Mouse (Mus musculus) adrenal gland, postnatal 4 days (tissue): ENCODE results near the gene Olfr324. TPM values are rescaled to one million over a fixed set of nuclear protein-coding genes. Genes with fewer than 3 reads are reported as not detected.

ENCODE experiments used
- DNase-seq, 2 experiments: peaks; one replicate each; pipeline ENCODE4 v3.0.0; 2021 to 2022; ENCODE audit warnings: low spot score in 2 of 2, mixed read lengths in 2 of 2
- total RNA-seq, 2 experiments: library from RNA; stranded (reverse); gene quantifications; 2 replicates each; pipeline ENCODE4 v1.2.3; 2021

Gene Olfr324
- total RNA-seq, 2 experiments from 2014 or later, result not detected

DNA sequence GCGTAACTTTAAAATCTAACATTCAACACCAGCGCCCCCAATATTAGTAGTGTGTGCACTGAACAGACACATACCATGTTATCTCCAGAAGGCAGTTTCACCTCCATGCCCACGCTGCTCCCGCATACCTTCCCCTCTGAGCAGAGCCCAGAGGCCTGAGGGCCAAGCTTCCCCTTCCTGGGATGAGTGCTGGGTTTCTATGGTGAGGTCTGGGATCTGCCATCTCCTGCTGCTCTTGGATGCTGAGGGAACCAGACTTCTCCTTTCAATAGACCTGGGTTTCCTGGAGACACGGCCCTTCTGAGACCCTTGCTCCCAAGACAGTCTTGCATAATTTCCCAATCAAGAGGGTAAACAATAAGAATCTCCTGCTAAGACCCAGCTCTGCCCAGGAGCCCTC lies 35.5 kb downstream of the Olfr324 start, which contains the start of gene Olfr323:
Olfr323 (minus strand) TSS at position 101 of the 400 bp plus-strand sequence.
- no peak for DNase-seq

DNA sequence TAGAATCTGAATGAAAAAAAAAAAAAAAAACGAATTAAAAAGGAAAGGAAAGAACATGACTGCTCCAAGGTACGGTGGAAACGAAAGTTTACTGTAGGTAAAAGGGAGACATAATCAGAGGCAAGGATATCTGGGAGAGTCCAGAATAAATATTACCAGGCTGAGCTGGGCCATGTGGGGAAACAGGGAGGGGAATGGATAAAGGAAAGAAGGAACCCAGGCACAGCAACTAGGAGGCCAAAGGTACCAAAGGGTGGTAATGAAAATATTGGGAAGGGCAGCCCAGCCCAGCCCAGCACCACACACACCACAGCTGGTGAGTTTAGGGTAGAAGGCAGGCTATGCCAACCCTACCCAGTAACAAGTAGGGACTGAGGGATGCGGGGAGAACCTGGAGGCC lies 40.0 kb downstream of the Olfr324 start:
- DNase-seq, result no peak

DNA sequence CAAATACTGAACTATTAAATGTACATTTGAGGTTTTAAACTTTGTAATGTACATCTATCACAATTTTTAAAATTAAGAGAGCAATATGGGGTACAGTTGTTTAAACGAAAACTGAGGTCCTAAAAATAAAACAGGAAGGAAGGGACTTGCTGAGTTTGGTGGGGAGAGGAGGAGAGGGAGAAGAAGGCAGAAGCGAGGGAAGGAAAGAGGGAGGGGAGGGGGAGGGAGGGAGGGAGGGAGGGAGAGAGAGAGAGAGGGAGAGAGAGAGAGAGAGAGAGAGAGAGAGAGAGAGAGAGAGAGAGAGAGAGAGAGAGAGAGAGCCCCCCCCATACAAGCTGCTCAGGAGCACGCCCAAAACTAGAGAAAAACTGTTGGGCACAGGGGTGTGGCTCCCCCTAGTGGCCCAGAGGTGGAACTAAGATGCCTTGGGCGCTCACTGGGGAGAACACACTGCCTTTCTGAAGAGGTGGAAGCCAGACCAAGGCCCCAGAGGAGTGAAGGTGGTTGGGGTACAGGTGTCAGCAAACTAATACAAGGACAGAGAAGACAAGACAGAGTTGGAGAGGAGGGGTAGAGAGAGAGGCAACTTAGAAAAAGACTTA lies 41.6 kb downstream of the Olfr324 start:
- no peak for DNase-seq

DNA sequence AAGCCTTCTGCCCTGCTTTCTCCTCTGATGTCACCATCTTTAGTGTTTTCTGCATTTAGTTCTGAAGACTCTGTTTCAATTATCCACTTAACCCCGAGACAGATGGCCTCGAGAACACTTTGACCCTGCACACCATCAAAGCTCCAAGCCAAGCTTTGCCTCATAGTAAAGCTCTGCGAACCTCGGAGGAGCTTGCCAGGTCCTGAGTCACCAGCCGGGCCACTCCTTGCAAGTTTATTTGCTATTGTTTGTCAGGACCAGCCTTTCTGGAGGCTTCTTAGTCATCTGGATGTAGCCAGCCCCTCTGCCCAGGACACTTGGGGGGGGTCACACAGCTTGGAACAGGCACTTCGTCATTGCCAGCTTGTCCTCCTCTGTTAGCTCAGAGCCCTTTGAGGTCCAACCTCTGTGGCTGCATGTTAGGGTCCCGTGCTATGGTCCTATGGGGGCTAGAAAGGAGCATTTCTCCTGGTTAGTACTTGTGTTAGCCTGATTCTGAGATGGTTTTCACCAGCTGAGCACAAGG lies 43.3 kb downstream of the Olfr324 start:
- DNase-seq, result no peak

DNA sequence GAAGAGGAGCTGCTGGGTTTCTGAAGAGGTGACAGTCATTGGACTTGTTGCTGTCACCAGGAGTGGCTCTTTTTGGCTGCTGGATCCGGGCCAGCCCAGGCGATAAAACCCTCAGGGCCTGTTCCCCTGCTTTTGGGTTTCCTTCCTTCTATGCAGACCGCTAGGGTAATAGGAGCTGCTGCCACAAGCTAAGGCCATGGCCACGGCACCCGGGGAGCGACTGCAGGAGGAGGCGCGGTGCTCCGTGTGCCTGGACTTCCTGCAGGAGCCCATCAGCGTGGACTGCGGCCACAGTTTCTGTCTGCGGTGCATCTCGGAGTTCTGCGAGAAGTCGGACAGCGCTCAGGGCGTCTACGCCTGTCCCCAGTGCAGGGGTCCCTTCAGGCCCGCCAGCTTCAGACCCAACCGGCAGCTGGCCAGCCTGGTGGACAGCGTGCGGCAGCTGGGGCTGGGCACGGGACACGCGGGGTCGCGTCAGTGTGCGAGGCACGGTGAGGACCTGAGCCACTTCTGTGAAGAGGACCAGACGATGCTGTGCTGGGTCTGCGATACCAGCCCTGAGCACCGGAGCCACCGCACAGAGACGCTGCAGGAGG lies 45.5 kb downstream of the Olfr324 start, which contains the start of gene Trim58:
Trim58 (plus strand) TSS at position 194 of the 596 bp plus-strand sequence.
- DNase-seq, result no peak

DNA sequence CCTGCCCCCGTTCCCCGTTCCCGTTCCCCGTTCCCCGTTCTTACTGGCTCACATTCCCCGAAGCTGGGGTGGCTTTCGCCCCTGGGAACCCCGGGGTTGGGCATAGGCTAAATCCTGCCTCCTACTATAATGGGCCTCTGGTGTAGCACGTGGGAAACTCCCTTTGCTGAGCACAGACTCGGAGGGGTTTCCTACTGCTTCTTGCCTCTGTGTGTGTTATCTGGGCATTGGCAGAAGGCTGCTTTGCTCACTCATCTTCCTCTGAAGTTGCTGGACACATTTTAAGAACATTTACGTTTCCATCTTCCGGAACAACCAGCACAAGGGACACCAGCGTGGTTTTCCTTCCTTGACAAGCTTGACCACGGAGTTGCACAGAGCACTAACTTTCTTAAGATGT lies 46.1 kb downstream of the Olfr324 start:
- DNase-seq, result no peak

DNA sequence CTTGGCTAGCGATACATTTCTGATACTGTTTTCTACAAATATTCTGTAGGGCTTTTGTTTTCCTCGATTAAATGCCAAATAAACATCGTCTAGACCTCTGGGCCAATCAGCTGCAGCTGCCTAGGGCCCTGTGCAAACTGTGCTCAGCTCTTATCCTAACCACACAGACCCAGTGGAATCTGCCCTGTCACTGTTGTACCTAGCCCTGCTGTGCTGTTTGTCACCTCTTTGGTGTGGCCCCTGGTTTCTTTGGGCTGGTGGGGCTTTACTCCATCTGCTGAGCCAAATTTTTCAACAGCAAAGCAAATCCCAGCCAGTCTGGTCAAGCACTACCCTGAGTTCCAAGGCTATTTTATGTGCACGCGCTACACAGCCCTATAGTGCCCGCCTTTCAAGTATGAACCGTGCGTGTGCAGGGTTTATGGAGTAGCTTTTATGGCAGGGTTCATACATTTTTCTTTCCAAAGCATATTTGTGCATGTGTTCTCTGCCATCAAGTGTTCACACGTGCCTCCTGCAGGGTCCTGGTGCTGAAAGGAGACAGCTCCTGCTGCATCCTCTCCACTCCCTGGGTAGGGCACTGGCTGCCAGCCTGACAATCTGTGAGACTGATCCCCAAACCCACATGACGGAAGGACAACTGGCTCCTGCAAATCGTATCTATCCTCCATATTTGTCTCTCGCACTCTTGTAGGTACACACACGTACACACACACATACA lies 46.9 kb downstream of the Olfr324 start:
- DNase-seq, result no peak

DNA sequence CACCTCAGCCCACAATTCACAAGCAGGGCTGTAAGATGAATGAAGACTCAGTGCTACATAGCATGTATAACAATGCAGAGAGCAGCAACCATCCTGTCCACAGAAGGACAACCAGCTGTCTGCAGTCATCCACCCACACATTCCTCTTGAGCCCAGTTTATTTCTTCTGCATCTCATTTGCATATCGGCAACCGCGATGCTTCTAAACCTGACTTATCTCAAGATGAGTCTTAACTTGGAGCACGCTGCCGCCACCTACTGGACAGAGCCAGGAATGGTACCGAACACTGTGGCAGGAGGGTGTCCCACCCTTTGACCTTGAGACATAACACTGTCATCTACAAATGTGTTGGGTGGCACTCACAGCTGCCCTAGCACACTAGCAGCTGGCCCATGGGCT lies 48.4 kb downstream of the Olfr324 start:
- DNase-seq, result no peak

Other genes starting within 250 kb of the Olfr324 start
- not detected for gene Lypd8, start 216.1 kb upstream of the Olfr324 start, total RNA-seq
- not detected for gene 1810065E05Rik, start 174.0 kb upstream of the Olfr324 start, total RNA-seq
- gene Gm12253, start 162.6 kb upstream of the Olfr324 start, total RNA-seq, result not detected
- gene Lypd9, start 142.2 kb upstream of the Olfr324 start, total RNA-seq, result not detected
- gene Olfr30, start 132.8 kb upstream of the Olfr324 start, total RNA-seq, result not detected
- not detected for gene Olfr332, start 102.6 kb upstream of the Olfr324 start, total RNA-seq
- not detected for gene Olfr331, start 92.5 kb upstream of the Olfr324 start, total RNA-seq
- gene Olfr330, start 60.3 kb upstream of the Olfr324 start, total RNA-seq, result 1 to 10 TPM; 1.1 to 1.4 TPM
- gene Olfr329-ps, start 48.7 kb upstream of the Olfr324 start, total RNA-seq, result 1 to 10 TPM in 1 of 2 experiments, under 1 TPM in 1; 0.45 to 1.0 TPM
- under 1 TPM; 0.28 to 0.45 TPM for gene Olfr328, start 39.5 kb upstream of the Olfr324 start, total RNA-seq
- gene Olfr224, start 24.6 kb upstream of the Olfr324 start, total RNA-seq, result not detected
- not detected for gene Olfr325, start 17.4 kb upstream of the Olfr324 start, total RNA-seq
- not detected for gene 2210407C18Rik, start 21.0 kb downstream of the Olfr324 start, total RNA-seq
- gene Olfr323, start 35.4 kb downstream of the Olfr324 start, total RNA-seq, result not detected
- gene Trim58, start 45.4 kb downstream of the Olfr324 start, total RNA-seq, result 1 to 10 TPM in 1 of 2 experiments, under 1 TPM in 1; 0.90 to 1.8 TPM
- not detected for gene Olfr322, start 63.7 kb downstream of the Olfr324 start, total RNA-seq
- not detected for gene Olfr320, start 86.0 kb downstream of the Olfr324 start, total RNA-seq
- not detected for gene Olfr319, start 104.0 kb downstream of the Olfr324 start, total RNA-seq
- not detected for gene Olfr318, start 128.9 kb downstream of the Olfr324 start, total RNA-seq
- not detected for gene Olfr317, start 144.1 kb downstream of the Olfr324 start, total RNA-seq
- not detected for gene Olfr316, start 157.6 kb downstream of the Olfr324 start, total RNA-seq
- not detected for gene Olfr315, start 178.1 kb downstream of the Olfr324 start, total RNA-seq
- not detected for gene Olfr314, start 187.8 kb downstream of the Olfr324 start, total RNA-seq
- gene Fam183b, start 206.8 kb downstream of the Olfr324 start, total RNA-seq, result 1 to 10 TPM; 4.8 to 6.0 TPM
- gene Olfr313, start 219.9 kb downstream of the Olfr324 start, total RNA-seq, result not detected
- gene Olfr312, start 234.1 kb downstream of the Olfr324 start, total RNA-seq, result not detected
- not detected for gene Olfr311, start 244.1 kb downstream of the Olfr324 start, total RNA-seq